Mouse (Mus musculus): Measurements from ENCODE around the gene Farsa.

Farsa gene

GRCm38 (mm10) chr8:84910551-84910950 lies 53.8 kb downstream of the Farsa start:
- in situ Hi-C loops (cut with MboI) = no loop called here

- in situ Hi-C loops (cut with MboI) = no loop called here
Measured at GRCm38 (mm10) chr8:84911854-84912253, 55.1 kb downstream of the Farsa start.

DNA sequence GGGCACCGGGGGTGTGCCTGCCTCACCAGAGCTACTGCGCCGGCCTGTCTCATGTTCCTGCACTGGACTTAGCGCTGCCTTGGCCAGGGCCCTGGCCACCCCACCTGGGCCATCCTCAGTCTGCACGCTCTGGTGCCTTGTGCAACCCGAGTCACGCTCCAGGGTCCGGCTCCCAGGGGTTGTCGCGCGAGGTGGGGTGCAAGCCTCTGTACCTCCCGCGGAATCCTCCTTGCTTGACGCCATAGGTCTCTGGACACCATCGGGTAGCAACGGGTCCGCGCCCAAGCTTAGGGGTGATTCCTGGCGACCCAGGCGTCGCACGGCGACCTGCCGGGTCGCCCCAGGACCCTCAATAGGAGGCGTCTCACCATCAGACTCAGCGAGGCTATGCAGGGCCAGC lies 55.6 kb downstream of the Farsa start:
- in situ Hi-C loops (cut with MboI) = no loop called here

- in situ Hi-C loops (cut with MboI) = no loop called here
Measured at GRCm38 (mm10) chr8:84912895-84913501, 56.2 kb downstream of the Farsa start.

GRCm38 (mm10) chr8:84913502-84913900 lies 56.7 kb downstream of the Farsa start:
- in situ Hi-C loops (cut with MboI) = no loop called here

GRCm38 (mm10) chr8:84913960-84914359 lies 57.2 kb downstream of the Farsa start:
- in situ Hi-C loops (cut with MboI) = no loop called here

- in situ Hi-C loops (cut with MboI) = no loop called here
Measured at GRCm38 (mm10) chr8:84915269-84915668, 58.5 kb downstream of the Farsa start.

DNA sequence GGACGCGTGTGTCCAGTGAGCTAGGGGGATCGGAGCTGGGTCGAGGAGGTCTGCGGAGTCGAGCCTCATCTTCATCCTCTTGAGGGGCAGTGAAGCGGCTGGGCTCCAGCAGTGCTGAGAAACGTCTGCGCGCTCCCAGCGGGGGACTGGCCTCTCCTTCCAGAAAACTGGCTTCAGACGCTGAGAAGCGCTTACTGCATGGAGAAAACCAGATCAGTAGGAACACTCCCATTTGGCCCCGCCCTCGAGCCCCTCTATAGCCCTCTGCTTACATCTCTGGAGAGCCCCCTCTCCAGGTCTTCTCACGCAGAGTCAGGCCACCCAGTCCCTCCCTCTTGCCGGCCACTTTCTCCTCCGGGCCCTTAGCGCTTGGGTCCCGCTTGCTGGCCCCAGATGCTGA lies 61.0 kb downstream of the Farsa start:
- in situ Hi-C loops (cut with MboI) = no loop called here

GRCm38 (mm10) chr8:84918646-84919045 lies 61.9 kb downstream of the Farsa start:
- in situ Hi-C loops (cut with MboI) = no loop called here
